Mouse (Mus musculus) hindbrain, embryonic 12.5 days (tissue): ENCODE results near the gene Prmt3. TPM values are rescaled to one million over a fixed set of nuclear protein-coding genes. Genes with fewer than 3 reads are reported as not detected.

Experiments used
- ATAC-seq: fragments of 200-750 bp; cut with Nextera tagmentation; 2 replicates; pipeline ENCODE4 v1.8.0; 2017; ENCODE audit warnings: moderate TSS enrichment; ENCODE audit not compliant: low FRiP score
- H3K27ac ChIP-seq: fragments of 300-500 bp; sonication (generic); 2 replicates; pipeline ENCODE4 v1.5.1; 2016; ENCODE audit warnings: mild to moderate bottlenecking
- H3K27me3 ChIP-seq: fragments of 300-500 bp; sonication (generic); 2 replicates; pipeline ENCODE4 v1.6.1; 2016; ENCODE audit warnings: mild to moderate bottlenecking
- H3K36me3 ChIP-seq: fragments of 300-500 bp; sonication (generic); 2 replicates; pipeline ENCODE4 v1.6.1; 2016; ENCODE audit warnings: mild to moderate bottlenecking
- H3K4me1 ChIP-seq: fragments of 300-500 bp; sonication (generic); 2 replicates; pipeline ENCODE4 v1.6.1; 2016
- H3K4me2 ChIP-seq: fragments of 300-500 bp; sonication (generic); replicated peaks from 2 replicates; pipeline ENCODE4 v1.6.1; 2016; ENCODE audit warnings: mild to moderate bottlenecking
- H3K4me3 ChIP-seq: fragments of 300-500 bp; sonication (generic); 2 replicates; pipeline ENCODE4 v1.5.1; 2016; ENCODE audit warnings: mild to moderate bottlenecking
- H3K9ac ChIP-seq: fragments of 300-500 bp; sonication (generic); 2 replicates; pipeline ENCODE4 v1.6.1; 2016; ENCODE audit warnings: mild to moderate bottlenecking, moderate library complexity
- H3K9me3 ChIP-seq: fragments of 300-500 bp; sonication (generic); replicated peaks from 2 replicates; pipeline ENCODE4 v1.6.1; 2016; ENCODE audit warnings: mild to moderate bottlenecking
- WGBS: fragments of 180-500 bp; shearing (Covaris S2); methylation state at CpG from one replicate; pipeline ENCODE4 v1.1.7; 2016; 5-methylcytosine and 5-hydroxymethylcytosine counted together
- polyA plus RNA-seq: library from polyadenylated mRNA; unstranded; fragments of >200 nt; fragmentation: Nextera tagmentation; extraction: Ambion mirVana; gene quantifications from 2 replicates; pipeline ENCODE4 v1.2.1, GENCODE M21; 2016

The Prmt3 gene
- polyA plus RNA-seq, 1 experiment from 2014 or later: 56.2 TPM

DNA sequence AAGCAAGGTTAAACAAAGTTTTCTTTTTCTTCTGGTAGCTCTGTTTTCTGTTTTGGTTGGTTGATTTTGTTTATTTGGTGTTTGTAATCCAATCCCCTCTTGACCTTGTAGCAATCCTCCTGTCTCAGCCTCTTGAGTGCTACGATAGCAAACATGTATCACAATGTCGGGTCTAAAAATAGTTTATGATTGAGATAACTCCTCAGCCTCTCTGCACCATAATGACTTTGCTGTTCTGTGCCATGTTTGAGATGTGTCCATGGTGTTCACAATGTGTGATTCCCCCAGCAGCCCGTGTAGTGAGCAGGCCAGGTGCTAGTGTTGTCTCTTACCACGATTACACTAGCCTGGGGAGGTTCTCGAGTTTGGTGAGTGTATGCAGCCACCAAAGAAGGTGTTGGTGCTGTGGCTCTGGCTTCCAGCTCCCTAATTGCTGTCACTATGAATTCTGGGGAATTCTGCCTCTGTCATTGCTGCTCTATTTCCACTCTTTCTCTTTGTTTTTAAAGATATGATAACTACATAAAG, 26.6 kb downstream of the Prmt3 start:
- Histone ChIP-seq H3K9ac (no peak overlapping the region), H3K36me3 (peaks cover 6% of the 10 kb centered on the region), H3K4me3 (no peak overlapping the region), H3K4me2 (no peak overlapping the region), H3K27ac (no peak overlapping the region), H3K9me3 (no peaks in the 10 kb centered on the region), H3K27me3 (no peaks in the 10 kb centered on the region), H3K4me1 (no peaks in the 10 kb centered on the region)
- no peak for ATAC-seq
- 77% methylated on average over 5 of the region's 5 CpGs for WGBS

- H3K4me3 ChIP-seq: no peak overlapping the region
- H3K27ac ChIP-seq: no peak overlapping the region
- no peak overlapping the region for H3K4me2 ChIP-seq
- WGBS: 77% methylated on average over 3 of the region's 3 CpGs
- 0 out of 2 replicates have a peak, but pooled peaks cover 2% of the 10 kb centered on the region for H3K4me1 ChIP-seq
- no peaks in the 10 kb centered on the region for H3K9me3 ChIP-seq
- H3K36me3 ChIP-seq: no peaks in the 10 kb centered on the region; the same call in none of the 2 replicates
- no peak for ATAC-seq
- H3K9ac ChIP-seq: no peak overlapping the region
- no peaks in the 10 kb centered on the region for H3K27me3 ChIP-seq
Measured at GRCm38 (mm10) chr7:49805618-49806017, 27.5 kb downstream of the Prmt3 start.

GRCm38 (mm10) chr7:49807093-49807682, 29.0 kb downstream of the Prmt3 start:
- Histone ChIP-seq H3K9ac (no peak overlapping the region), H3K4me2 (no peak overlapping the region), H3K9me3 (no peaks in the 10 kb centered on the region), H3K4me1 (0 out of 2 replicates have a peak, but pooled peaks cover 2% of the 10 kb centered on the region), H3K36me3 (no peaks in the 10 kb centered on the region; the same call in none of the 2 replicates), H3K4me3 (no peak overlapping the region), H3K27ac (no peak overlapping the region), H3K27me3 (no peaks in the 10 kb centered on the region)
- WGBS: 89% methylated on average over 9 of the region's 9 CpGs
- no peak for ATAC-seq

DNA sequence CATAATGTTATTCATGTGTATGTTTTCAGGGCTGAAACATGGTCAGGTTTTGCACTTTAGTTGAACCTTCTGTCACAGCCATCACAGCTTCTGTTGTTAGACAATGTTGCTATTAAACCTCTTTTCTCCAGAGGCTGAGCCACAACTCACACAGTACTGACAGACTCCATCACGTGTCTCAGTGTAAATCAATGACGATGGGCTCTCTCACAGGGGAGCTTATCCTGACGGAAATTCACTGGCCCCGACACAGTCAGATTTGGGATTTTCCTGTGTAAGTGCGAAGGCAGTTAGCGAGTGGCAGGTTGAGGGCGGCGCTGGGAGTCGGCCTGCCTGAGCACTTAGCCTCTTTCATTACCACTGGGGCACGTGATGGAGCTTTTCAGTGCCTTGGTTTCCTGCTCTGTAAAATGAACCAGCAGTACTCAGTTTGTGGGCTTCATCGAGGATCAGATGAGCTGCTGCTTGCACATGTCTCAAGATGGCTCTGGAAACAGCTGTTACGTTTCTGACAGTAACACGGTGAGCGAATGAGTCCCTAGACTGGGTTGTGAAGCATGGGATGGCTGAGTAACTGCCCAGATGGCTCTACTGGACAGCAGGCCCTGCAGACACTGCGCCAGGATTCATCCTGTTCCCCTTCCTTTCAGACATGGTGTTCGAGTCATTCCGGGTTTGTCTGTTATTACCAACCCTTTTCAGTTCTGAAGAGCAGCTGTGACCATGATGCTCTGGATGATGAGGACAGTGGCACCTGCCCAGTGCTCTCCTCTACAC, 29.9 kb downstream of the Prmt3 start:
- H3K4me2 ChIP-seq: no peak overlapping the region
- H3K27me3 ChIP-seq: no peaks in the 10 kb centered on the region
- H3K4me1 ChIP-seq: 0 out of 2 replicates have a peak, but pooled peaks cover 2% of the 10 kb centered on the region
- no peak overlapping the region for H3K9ac ChIP-seq
- 78% methylated on average over 17 of the region's 17 CpGs for WGBS
- ATAC-seq: peak; percentile 46
- no peak overlapping the region for H3K4me3 ChIP-seq
- H3K9me3 ChIP-seq: no peaks in the 10 kb centered on the region
- no peaks in the 10 kb centered on the region; the same call in none of the 2 replicates for H3K36me3 ChIP-seq
- 0 out of 2 replicates have a peak overlapping the region, but pooled peaks have one; percentile 25 for H3K27ac ChIP-seq

DNA sequence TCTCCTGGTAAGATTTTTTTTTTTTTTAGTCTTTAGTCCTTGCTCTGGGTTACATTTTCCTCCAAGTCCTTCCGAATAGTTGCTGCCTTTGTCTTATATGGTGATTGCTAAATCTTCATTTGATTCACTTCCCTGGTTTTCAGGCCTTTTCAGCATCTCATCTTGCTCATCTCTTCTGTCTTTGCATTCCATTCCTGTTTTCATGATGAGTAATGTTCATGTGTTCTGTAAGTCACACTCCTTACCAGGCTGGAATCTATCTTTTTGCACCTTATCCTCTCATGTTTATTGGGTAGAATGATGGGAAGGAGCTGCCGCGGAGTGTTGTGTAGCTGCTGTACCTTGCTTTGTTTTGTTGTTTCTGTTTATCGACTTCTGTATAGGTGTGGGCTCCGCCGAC, 31.0 kb downstream of the Prmt3 start:
- H3K4me1 ChIP-seq: 0 out of 2 replicates have a peak, but pooled peaks cover 2% of the 10 kb centered on the region
- no peak for ATAC-seq
- no peak overlapping the region for H3K27ac ChIP-seq
- H3K4me3 ChIP-seq: no peak overlapping the region
- no peak overlapping the region for H3K9ac ChIP-seq
- no peaks in the 10 kb centered on the region; the same call in none of the 2 replicates for H3K36me3 ChIP-seq
- no peaks in the 10 kb centered on the region for H3K27me3 ChIP-seq
- no peak overlapping the region for H3K4me2 ChIP-seq
- H3K9me3 ChIP-seq: no peaks in the 10 kb centered on the region
- WGBS: 89% methylated on average over 6 of the region's 6 CpGs

GRCm38 (mm10) chr7:49809562-49809961, 31.4 kb downstream of the Prmt3 start:
- no peak overlapping the region for H3K9ac ChIP-seq
- H3K36me3 ChIP-seq: peaks cover under 1% of the 10 kb centered on the region
- H3K4me2 ChIP-seq: no peak overlapping the region
- H3K27me3 ChIP-seq: no peaks in the 10 kb centered on the region
- ATAC-seq: no peak
- 73% methylated on average over 3 of the region's 3 CpGs for WGBS
- H3K4me1 ChIP-seq: 0 out of 2 replicates have a peak, but pooled peaks cover 2% of the 10 kb centered on the region
- no peak overlapping the region for H3K27ac ChIP-seq
- H3K4me3 ChIP-seq: no peak overlapping the region
- H3K9me3 ChIP-seq: no peaks in the 10 kb centered on the region

GRCm38 (mm10) chr7:49811346-49811745, 33.2 kb downstream of the Prmt3 start:
- 0 out of 2 replicates have a peak, but pooled peaks cover 2% of the 10 kb centered on the region for H3K4me1 ChIP-seq
- no peak overlapping the region for H3K9ac ChIP-seq
- no peaks in the 10 kb centered on the region for H3K27me3 ChIP-seq
- no peak overlapping the region for H3K27ac ChIP-seq
- H3K9me3 ChIP-seq: no peaks in the 10 kb centered on the region; the same call in 1 of the 2 replicates
- ATAC-seq: no peak
- H3K4me3 ChIP-seq: no peak overlapping the region
- WGBS: 64% methylated on average over 4 of the region's 4 CpGs
- no peak overlapping the region for H3K4me2 ChIP-seq
- H3K36me3 ChIP-seq: peaks cover 5% of the 10 kb centered on the region

DNA sequence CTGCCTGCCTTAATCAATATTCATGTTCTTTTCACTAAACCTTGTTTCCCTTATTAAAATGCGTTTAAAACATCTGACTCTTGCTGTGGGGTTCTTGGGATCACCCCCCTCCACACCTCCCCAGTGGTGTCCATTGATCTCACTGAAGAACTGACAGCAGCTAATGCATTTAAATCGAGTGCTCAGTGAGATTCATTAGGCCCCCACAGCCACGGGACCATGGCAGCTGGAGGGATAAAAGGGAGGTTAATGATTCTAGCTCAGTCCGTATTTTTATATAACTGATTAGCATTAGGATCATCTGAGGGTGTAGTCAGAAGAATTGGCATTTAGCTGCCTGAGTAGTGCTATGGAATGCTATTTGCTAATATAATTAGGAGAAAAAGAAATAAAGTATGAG, 41.2 kb downstream of the Prmt3 start:
- H3K4me1 ChIP-seq: peaks cover 13% of the 10 kb centered on the region
- peak; percentile 88 for ATAC-seq
- 23% methylated on average over 4 of the region's 4 CpGs for WGBS
- no peaks in the 10 kb centered on the region for H3K27me3 ChIP-seq
- no peak overlapping the region for H3K9ac ChIP-seq
- no peak overlapping the region for H3K4me2 ChIP-seq
- H3K4me3 ChIP-seq: no peak overlapping the region
- H3K27ac ChIP-seq: peak overlapping the region; percentile 72
- H3K36me3 ChIP-seq: 0 out of 2 replicates have a peak, but pooled peaks cover 11% of the 10 kb centered on the region
- H3K9me3 ChIP-seq: no peaks in the 10 kb centered on the region; the same call in 1 of the 2 replicates

DNA sequence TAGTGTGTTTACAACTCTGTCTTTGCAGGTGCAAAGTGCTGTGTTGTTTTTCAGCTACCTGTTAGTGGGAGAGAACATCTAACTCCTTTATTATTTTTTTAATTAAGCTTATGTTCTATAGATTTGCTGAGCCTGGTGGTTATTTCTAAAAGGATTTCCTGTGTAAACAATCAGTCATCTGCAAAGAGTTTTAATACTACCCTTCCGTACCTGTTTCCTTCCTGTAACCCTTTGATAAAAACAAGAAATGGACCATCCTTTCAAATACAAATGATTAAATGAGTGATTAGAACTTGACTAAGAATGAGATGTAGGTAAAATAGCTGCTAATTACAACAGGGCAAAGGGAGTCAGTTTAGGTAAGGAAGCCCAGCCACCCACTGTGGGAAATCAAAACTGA, 43.2 kb downstream of the Prmt3 start:
- Histone ChIP-seq H3K27me3 (no peaks in the 10 kb centered on the region), H3K27ac (no peak overlapping the region), H3K4me3 (no peak overlapping the region), H3K36me3 (0 out of 2 replicates have a peak, but pooled peaks cover 6% of the 10 kb centered on the region), H3K9ac (no peak overlapping the region), H3K9me3 (no peaks in the 10 kb centered on the region), H3K4me2 (no peak overlapping the region), H3K4me1 (peaks cover 13% of the 10 kb centered on the region)
- no peak for ATAC-seq
- WGBS: 91% methylated on average over 1 of the region's 1 CpGs

GRCm38 (mm10) chr7:49822028-49822427, 43.9 kb downstream of the Prmt3 start:
- Histone ChIP-seq H3K4me3 (no peak overlapping the region), H3K9ac (no peak overlapping the region), H3K4me1 (peaks cover 13% of the 10 kb centered on the region)

GRCm38 (mm10) chr7:49823595-49823994, 45.4 kb downstream of the Prmt3 start:
- no peak overlapping the region for H3K4me2 ChIP-seq
- H3K4me1 ChIP-seq: peaks cover 13% of the 10 kb centered on the region
- H3K4me3 ChIP-seq: no peak overlapping the region
- H3K36me3 ChIP-seq: peaks cover 16% of the 10 kb centered on the region; the same call in 1 of the 2 replicates
- 0 out of 2 replicates have a peak, but pooled peaks have one; percentile 51 for ATAC-seq
- H3K27ac ChIP-seq: no peak overlapping the region
- no peak overlapping the region for H3K9ac ChIP-seq
- H3K9me3 ChIP-seq: no peaks in the 10 kb centered on the region
- WGBS: 64% methylated on average over 4 of the region's 4 CpGs
- no peaks in the 10 kb centered on the region for H3K27me3 ChIP-seq

More at GRCm38 (mm10) chr7:49822028-49822427, 43.9 kb downstream of the Prmt3 start:
- Histone ChIP-seq H3K27me3 (no peaks in the 10 kb centered on the region), H3K27ac (no peak overlapping the region), H3K9me3 (no peaks in the 10 kb centered on the region), H3K4me2 (no peak overlapping the region), H3K36me3 (peaks cover 11% of the 10 kb centered on the region; the same call in 1 of the 2 replicates)
- no peak for ATAC-seq
- WGBS: 85% methylated on average over 2 of the region's 2 CpGs

DNA sequence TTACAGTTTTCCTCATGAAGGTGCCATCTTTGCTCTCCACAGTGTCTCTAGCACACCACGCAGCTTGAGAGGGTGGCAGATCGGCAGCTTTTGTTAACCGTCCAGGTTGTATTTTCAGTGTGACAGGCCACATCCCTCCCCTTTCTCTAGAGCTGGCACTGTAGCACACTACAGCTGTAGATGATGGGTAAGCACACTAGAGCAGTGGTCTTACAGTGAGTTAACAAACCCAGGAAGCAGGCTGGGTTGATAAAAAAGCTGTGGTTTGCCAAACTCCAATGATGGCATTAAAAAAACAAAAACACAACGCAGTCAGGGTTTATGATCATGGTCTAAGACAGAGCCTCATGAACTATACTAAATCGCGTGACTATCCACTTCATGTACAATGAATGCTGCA, 45.9 kb downstream of the Prmt3 start:
- Histone ChIP-seq H3K27me3 (no peaks in the 10 kb centered on the region), H3K9ac (no peak overlapping the region), H3K36me3 (peaks cover 16% of the 10 kb centered on the region; the same call in 1 of the 2 replicates), H3K4me3 (no peak overlapping the region), H3K4me2 (no peak overlapping the region), H3K27ac (peak overlapping the region; percentile 26; the same call in 1 of the 2 replicates), H3K9me3 (no peaks in the 10 kb centered on the region), H3K4me1 (peaks cover 9% of the 10 kb centered on the region)
- WGBS: 91% methylated on average over 6 of the region's 6 CpGs
- ATAC-seq: no peak
